Mouse (Mus musculus) heart, adult 10 weeks (tissue): Measurements from ENCODE around the gene Gm1140. TPM values are rescaled to one million over a fixed set of nuclear protein-coding genes. Genes with fewer than 3 reads are reported as not detected.

Experiments used
- polyA plus RNA-seq: library from polyadenylated mRNA; stranded (reverse); fragments of 350-450 nt; fragmentation: Illumina TruSeq; extraction: RNeasy Lipid Tissue Mini Kit (QIAGEN cat#74804); gene quantifications from one replicate; pipeline ENCODE4 v1.2.3, GENCODE M21; 2014; ENCODE audit warnings: low read depth, low replicate concordance

The Gm1140 gene
- polyA plus RNA-seq = not detected

DNA sequence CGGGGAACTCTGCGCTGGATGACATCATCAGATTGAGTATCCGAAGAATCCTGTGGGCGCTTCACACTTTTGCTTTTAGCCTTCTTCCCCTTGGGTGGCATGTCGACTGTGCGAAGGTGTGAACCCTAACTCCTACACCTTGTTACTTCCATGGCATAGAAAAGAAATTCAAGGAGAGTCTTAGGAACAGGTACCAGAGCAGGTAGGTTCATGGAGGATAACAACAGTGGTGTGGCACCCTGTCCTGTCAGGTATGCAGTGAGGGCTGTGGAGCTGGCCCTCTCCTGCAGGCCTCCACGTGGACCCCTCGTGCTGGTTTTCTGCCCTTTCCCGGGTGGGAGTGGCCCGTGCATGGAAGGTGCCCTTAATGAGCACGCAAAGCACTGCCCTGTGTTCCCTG lies at the start of gene Gm1140:
Gene Gm1140, minus strand, starts transcription at position 101 of the 400 bp plus-strand sequence.

DNA sequence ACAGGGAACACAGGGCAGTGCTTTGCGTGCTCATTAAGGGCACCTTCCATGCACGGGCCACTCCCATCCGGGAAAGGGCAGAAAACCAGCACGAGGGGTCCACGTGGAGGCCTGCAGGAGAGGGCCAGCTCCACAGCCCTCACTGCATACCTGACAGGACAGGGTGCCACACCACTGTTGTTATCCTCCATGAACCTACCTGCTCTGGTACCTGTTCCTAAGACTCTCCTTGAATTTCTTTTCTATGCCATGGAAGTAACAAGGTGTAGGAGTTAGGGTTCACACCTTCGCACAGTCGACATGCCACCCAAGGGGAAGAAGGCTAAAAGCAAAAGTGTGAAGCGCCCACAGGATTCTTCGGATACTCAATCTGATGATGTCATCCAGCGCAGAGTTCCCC lies 2.0 kb upstream of the Gm1140 start, which contains the start of gene Gm14692:
Gene Gm14692, plus strand, starts transcription at position 301 of the 400 bp plus-strand sequence.

Other genes with a start within 250 kb of the Gm1140 start
- not detected for gene Gm14692, start 2.1 kb upstream of the Gm1140 start, polyA plus RNA-seq
- not detected for gene 4933436I01Rik, start 227.9 kb upstream of the Gm1140 start, polyA plus RNA-seq